Mouse (Mus musculus) CD8-positive naive resting alpha-beta T cell, adult 2 months (primary cell): Measurements from ENCODE around the gene Tbl2.

Source experiments
- DNase-seq, 2 experiments: peaks; one replicate each; pipeline ENCODE4 v3.0.0; 2022; ENCODE audit warnings: low read depth in 2 of 2, low spot score in 2 of 2

Tbl2 gene

GRCm38 (mm10) chr5:135149053-135149819 is at the start of gene Tbl2:
Gene Tbl2, plus strand, starts transcription at chr5:135149657.
- peak; percentile 98 to 99 for DNase-seq

- DNase-seq: no peak
Measured at GRCm38 (mm10) chr5:135100981-135101380, 48.5 kb upstream of the Tbl2 start.

- peak in 1 of 2 experiments; percentile 35 for DNase-seq
Measured at GRCm38 (mm10) chr5:135103999-135104660, 45.3 kb upstream of the Tbl2 start.

GRCm38 (mm10) chr5:135106758-135107256 is 42.6 kb upstream of the Tbl2 start:
- peak in 1 of 2 experiments; percentile 30 for DNase-seq

- peak in 1 of 2 experiments; percentile 19 for DNase-seq
Measured at GRCm38 (mm10) chr5:135107521-135108501, 41.6 kb upstream of the Tbl2 start.

- DNase-seq: no peak
Measured at GRCm38 (mm10) chr5:135109017-135109416, 40.4 kb upstream of the Tbl2 start.

- no peak for DNase-seq
Measured at GRCm38 (mm10) chr5:135109426-135109825, 40.0 kb upstream of the Tbl2 start.

GRCm38 (mm10) chr5:135109976-135110375 is 39.5 kb upstream of the Tbl2 start:
- DNase-seq: no peak

- DNase-seq: no peak
Measured at GRCm38 (mm10) chr5:135113782-135114181, 35.7 kb upstream of the Tbl2 start.

GRCm38 (mm10) chr5:135115241-135115640 is 34.2 kb upstream of the Tbl2 start:
- no peak for DNase-seq

GRCm38 (mm10) chr5:135118589-135119081 is 30.8 kb upstream of the Tbl2 start:
- DNase-seq: peak; percentile 51

- DNase-seq: no peak
Measured at GRCm38 (mm10) chr5:135120753-135121152, 28.7 kb upstream of the Tbl2 start.

GRCm38 (mm10) chr5:135126121-135126520 is 23.3 kb upstream of the Tbl2 start:
- no peak for DNase-seq

- DNase-seq: no peak
Measured at GRCm38 (mm10) chr5:135127669-135128068, 21.8 kb upstream of the Tbl2 start.

GRCm38 (mm10) chr5:135129747-135130146 is 19.7 kb upstream of the Tbl2 start:
- no peak for DNase-seq

- DNase-seq: peak; percentile 43 to 60
Measured at GRCm38 (mm10) chr5:135133736-135134405, 15.6 kb upstream of the Tbl2 start.

GRCm38 (mm10) chr5:135134534-135134933 is 14.9 kb upstream of the Tbl2 start:
- DNase-seq: peak in 1 of 2 experiments; percentile 20

GRCm38 (mm10) chr5:135139881-135140280 is 9.6 kb upstream of the Tbl2 start:
- DNase-seq: no peak

GRCm38 (mm10) chr5:135144469-135144868 is 5.0 kb upstream of the Tbl2 start:
- no peak for DNase-seq

- no peak for DNase-seq
Measured at GRCm38 (mm10) chr5:135145532-135145931, 3.9 kb upstream of the Tbl2 start.
